Mouse (Mus musculus) splenic B cell, adult 2 months (primary cell): ENCODE measurements around the gene Srcap.

Experiments used
- DNase-seq: peaks from one replicate; pipeline ENCODE4 v3.0.0-alpha.2; 2011; ENCODE audit warnings: low read depth, low spot score
- H3K27me3 ChIP-seq: 2 replicates; pipeline ENCODE4 v1.6.1; 2012; ENCODE audit warnings: mild to moderate bottlenecking, low read length, moderate library complexity, mixed read lengths; ENCODE audit not compliant: control insufficient read depth, poor library complexity, insufficient read depth, severe bottlenecking
- H3K36me3 ChIP-seq: 2 replicates; pipeline ENCODE4 v1.6.1; 2012; ENCODE audit warnings: mild to moderate bottlenecking, low read length, moderate library complexity, mixed read lengths; ENCODE audit not compliant: control insufficient read depth, poor library complexity, insufficient read depth, severe bottlenecking

Srcap gene

DNA sequence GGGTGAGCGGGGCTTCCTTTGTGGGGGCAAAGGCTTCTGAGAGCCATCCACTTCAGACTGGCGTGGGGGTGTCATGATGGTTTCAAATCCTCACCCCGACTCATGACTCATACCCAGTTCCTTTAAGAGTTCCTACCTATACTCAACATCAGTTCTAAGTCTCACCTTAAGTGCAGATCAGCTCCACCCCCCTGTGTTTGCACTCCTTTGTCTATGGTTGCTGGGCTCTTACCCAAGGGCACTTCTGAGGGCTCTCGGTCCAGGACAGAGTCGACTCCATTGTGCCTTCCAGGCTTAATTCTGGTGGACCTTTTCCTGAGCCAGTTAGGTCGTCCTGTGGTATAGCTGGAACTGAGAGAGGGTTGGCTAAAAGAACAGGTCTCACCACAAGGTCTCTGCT, 95.4 kb downstream of the Srcap start:
- peaks cover 5% of the 10 kb centered on the region for H3K36me3 ChIP-seq
- no peak for DNase-seq

More for the DNA sequence above, 95.4 kb downstream of the Srcap start:
- H3K27me3 ChIP-seq: no peaks in the 10 kb centered on the region
